Mouse (Mus musculus) kidney, embryonic 14.5 days (tissue): ENCODE measurements around the gene Cct5. TPM values are rescaled to one million over a fixed set of nuclear protein-coding genes. Genes with fewer than 3 reads are reported as not detected.

Experiments
- ATAC-seq: fragments of 200-750 bp; cut with Nextera tagmentation; 2 replicates; pipeline ENCODE4 v1.8.0; 2017; ENCODE audit warnings: moderate number of reproducible peaks, mild to moderate bottlenecking, moderate TSS enrichment, moderate library complexity; ENCODE audit not compliant: low FRiP score, low TSS enrichment
- H3K27ac ChIP-seq: fragments of 300-500 bp; sonication (generic); 2 replicates; pipeline ENCODE4 v1.5.1; 2014; ENCODE audit warnings: low read depth, mild to moderate bottlenecking, low read length, moderate library complexity, mixed read lengths
- H3K27me3 ChIP-seq: fragments of 300-500 bp; sonication (generic); 2 replicates; pipeline ENCODE4 v1.6.1; 2014; ENCODE audit warnings: mild to moderate bottlenecking, low read length; ENCODE audit not compliant: control insufficient read depth, insufficient read depth
- H3K36me3 ChIP-seq: fragments of 300-500 bp; sonication (generic); 2 replicates; pipeline ENCODE4 v1.6.1; 2014; ENCODE audit warnings: low read length, mixed read lengths; ENCODE audit not compliant: control insufficient read depth, insufficient read depth
- H3K4me1 ChIP-seq: fragments of 300-500 bp; sonication (generic); 2 replicates; pipeline ENCODE4 v1.6.1; 2014; ENCODE audit warnings: low read length, mixed read lengths; ENCODE audit not compliant: control insufficient read depth, insufficient read depth
- H3K4me2 ChIP-seq: fragments of 300-500 bp; sonication (generic); replicated peaks from 2 replicates; pipeline ENCODE4 v1.6.1; 2014; ENCODE audit warnings: low read depth, mild to moderate bottlenecking, low read length
- H3K4me3 ChIP-seq: fragments of 300-500 bp; sonication (generic); 2 replicates; pipeline ENCODE4 v1.5.1; 2014; ENCODE audit warnings: mild to moderate bottlenecking, low read length
- H3K9ac ChIP-seq: fragments of 300-500 bp; sonication (generic); 2 replicates; pipeline ENCODE4 v1.6.1; 2014; ENCODE audit warnings: low read depth, mild to moderate bottlenecking, low read length, moderate library complexity
- H3K9me3 ChIP-seq: fragments of 300-500 bp; sonication (generic); 2 replicates; pipeline ENCODE4 v1.6.1; 2016; ENCODE audit warnings: low read length; ENCODE audit not compliant: control insufficient read depth
- WGBS: fragments of 180-500 bp; shearing (Covaris S2); extraction: QIAGEN DNeasy Blood & Tissue Kit; methylation state at CpG from one replicate; pipeline ENCODE4 v1.1.7; 2014; 5-methylcytosine and 5-hydroxymethylcytosine counted together
- polyA plus RNA-seq: library from polyadenylated mRNA; unstranded; fragments of >200 nt; fragmentation: Nextera tagmentation; extraction: Ambion mirVana; gene quantifications from 2 replicates; pipeline ENCODE4 v1.2.1, GENCODE M21; 2014

The Cct5 gene
- 639 and 654 TPM in 2 replicates for polyA plus RNA-seq

- peak within 1 kb of the TSS; percentile 84 for H3K4me2 ChIP-seq
- peaks cover 14% of the 10 kb centered on the region; the same call in 1 of the 2 replicates for H3K36me3 ChIP-seq
- WGBS: under 1% methylated on average over 63 of the region's 63 CpGs
- peak; percentile 91 for ATAC-seq
- peak within 1 kb of the TSS; percentile 82 for H3K27ac ChIP-seq
- peak within 1 kb of the TSS; percentile 67 for H3K4me3 ChIP-seq
- no peaks in the 10 kb centered on the region for H3K9me3 ChIP-seq
- no peaks in the 10 kb centered on the region for H3K27me3 ChIP-seq
- H3K4me1 ChIP-seq: peaks cover 17% of the 10 kb centered on the region
- H3K9ac ChIP-seq: peak within 1 kb of the TSS; percentile 82
Observed at GRCm38 (mm10) chr15:31601646-31602374, at the start of gene Cct5, which contains the start of gene Fam173b. Gene Cct5 (minus strand): TSS chr15:31601804. Gene Fam173b (plus strand): TSS chr15:31601852.

- Histone ChIP-seq H3K27me3 (no peaks in the 10 kb centered on the region), H3K4me1 (no peaks in the 10 kb centered on the region), H3K27ac (no peak overlapping the region), H3K4me3 (no peak overlapping the region), H3K9me3 (no peaks in the 10 kb centered on the region), H3K4me2 (no peak overlapping the region), H3K36me3 (no peaks in the 10 kb centered on the region), H3K9ac (no peak overlapping the region)
- 93% methylated on average over 7 of the region's 7 CpGs for WGBS
- ATAC-seq: no peak
Observed at GRCm38 (mm10) chr15:31650821-31651220, 49.2 kb upstream of the Cct5 start.

- no peak overlapping the region for H3K27ac ChIP-seq
- WGBS: 92% methylated on average over 12 of the region's 12 CpGs
- no peak overlapping the region for H3K4me3 ChIP-seq
- H3K27me3 ChIP-seq: no peaks in the 10 kb centered on the region
- no peak for ATAC-seq
- H3K9ac ChIP-seq: no peak overlapping the region
- H3K4me1 ChIP-seq: no peaks in the 10 kb centered on the region
- H3K36me3 ChIP-seq: no peaks in the 10 kb centered on the region
- no peaks in the 10 kb centered on the region for H3K9me3 ChIP-seq
- H3K4me2 ChIP-seq: no peak overlapping the region
Observed at GRCm38 (mm10) chr15:31649691-31650090, 48.1 kb upstream of the Cct5 start.

GRCm38 (mm10) chr15:31647851-31648569 is 46.4 kb upstream of the Cct5 start:
- H3K4me2 ChIP-seq: no peak overlapping the region
- H3K36me3 ChIP-seq: no peaks in the 10 kb centered on the region
- no peak overlapping the region; the same call in 1 of the 2 replicates for H3K27ac ChIP-seq
- H3K27me3 ChIP-seq: no peaks in the 10 kb centered on the region
- 66% methylated on average over 8 of the region's 8 CpGs for WGBS
- ATAC-seq: no peak
- no peaks in the 10 kb centered on the region for H3K9me3 ChIP-seq
- no peak overlapping the region for H3K4me3 ChIP-seq
- no peaks in the 10 kb centered on the region for H3K4me1 ChIP-seq
- H3K9ac ChIP-seq: no peak overlapping the region

- ATAC-seq: no peak
Observed at GRCm38 (mm10) chr15:31647225-31647624, 45.6 kb upstream of the Cct5 start.

GRCm38 (mm10) chr15:31636091-31636595 is 34.5 kb upstream of the Cct5 start:
- Histone ChIP-seq H3K27me3 (no peaks in the 10 kb centered on the region), H3K9me3 (peaks cover 4% of the 10 kb centered on the region), H3K36me3 (no peaks in the 10 kb centered on the region), H3K4me2 (no peak overlapping the region), H3K27ac (no peak overlapping the region), H3K9ac (no peak overlapping the region), H3K4me1 (0 out of 2 replicates have a peak, but pooled peaks cover 4% of the 10 kb centered on the region), H3K4me3 (no peak overlapping the region)
- no peak for ATAC-seq
- 61% methylated on average over 9 of the region's 9 CpGs for WGBS

More at GRCm38 (mm10) chr15:31647225-31647624, 45.6 kb upstream of the Cct5 start:
- WGBS: 65% methylated on average over 6 of the region's 6 CpGs
- H3K9me3 ChIP-seq: no peaks in the 10 kb centered on the region
- no peak overlapping the region for H3K4me3 ChIP-seq
- H3K9ac ChIP-seq: no peak overlapping the region
- H3K36me3 ChIP-seq: no peaks in the 10 kb centered on the region
- H3K4me1 ChIP-seq: no peaks in the 10 kb centered on the region
- no peaks in the 10 kb centered on the region for H3K27me3 ChIP-seq
- H3K27ac ChIP-seq: no peak overlapping the region; the same call in 1 of the 2 replicates
- H3K4me2 ChIP-seq: no peak overlapping the region

- WGBS: 90% methylated on average over 6 of the region's 6 CpGs
- Histone ChIP-seq H3K4me2 (no peak overlapping the region), H3K27me3 (no peaks in the 10 kb centered on the region), H3K9me3 (peaks cover 4% of the 10 kb centered on the region), H3K4me1 (0 out of 2 replicates have a peak, but pooled peaks cover 4% of the 10 kb centered on the region), H3K4me3 (no peak overlapping the region), H3K27ac (no peak overlapping the region), H3K36me3 (no peaks in the 10 kb centered on the region), H3K9ac (no peak overlapping the region)
- ATAC-seq: no peak
Observed at GRCm38 (mm10) chr15:31634582-31634981, 33.0 kb upstream of the Cct5 start.

GRCm38 (mm10) chr15:31632478-31632877 is 30.9 kb upstream of the Cct5 start:
- Histone ChIP-seq H3K4me3 (no peak overlapping the region), H3K9me3 (peaks cover 4% of the 10 kb centered on the region), H3K36me3 (no peaks in the 10 kb centered on the region), H3K4me1 (0 out of 2 replicates have a peak, but pooled peaks cover 7% of the 10 kb centered on the region), H3K27me3 (no peaks in the 10 kb centered on the region), H3K9ac (no peak overlapping the region), H3K27ac (no peak overlapping the region), H3K4me2 (no peak overlapping the region)
- ATAC-seq: no peak
- 68% methylated on average over 4 of the region's 4 CpGs for WGBS
